Mouse (Mus musculus) c-Kit-positive CD71-positive TER-119-negative erythroid progenitor cells, embryonic 14.5 days (primary cell): ENCODE measurements around the gene Olfr547.
"Not testable (repeated sequence)": the region's sequence is repeated elsewhere in the genome, so short reads cannot be mapped to it uniquely, and the experiment has no call there.

Experiments used
- DNase-seq: peaks from one replicate; pipeline ENCODE4 v3.0.0-alpha.2; 2013; ENCODE audit warnings: low read depth

Gene Olfr547

GRCm38 (mm10) chr7:102534449-102534848, at the start of gene Olfr547:
TSS of gene Olfr547 (plus strand) at chr7:102534749.
- no peak for DNase-seq

GRCm38 (mm10) chr7:102484766-102485165, 49.8 kb upstream of the Olfr547 start:
- not testable (repeated sequence) for DNase-seq

DNA sequence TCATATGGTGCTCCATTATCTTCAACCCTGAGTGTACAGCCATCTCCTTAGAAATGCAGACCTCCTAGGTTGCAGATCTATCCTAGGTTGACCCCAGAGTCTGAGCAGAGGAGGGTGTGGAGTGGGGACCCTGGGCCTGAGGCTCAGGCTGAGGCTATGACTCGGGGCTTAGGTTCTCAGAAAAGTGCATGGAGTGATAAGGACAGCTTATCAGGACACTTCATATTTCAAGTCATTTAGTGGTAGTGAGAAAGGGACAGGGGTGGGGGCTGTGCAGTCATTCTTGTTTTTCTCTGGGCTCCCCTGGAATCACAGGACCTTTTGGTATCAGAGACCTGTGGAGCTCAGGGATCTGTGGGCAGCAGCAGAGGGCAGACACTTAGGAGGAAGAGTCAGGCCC, 48.4 kb upstream of the Olfr547 start:
- DNase-seq: no peak

GRCm38 (mm10) chr7:102488161-102488560, 46.4 kb upstream of the Olfr547 start, which contains the start of gene Olfr544:
TSS of gene Olfr544 (minus strand) at chr7:102488313.
- DNase-seq: no peak

GRCm38 (mm10) chr7:102494416-102494815, 40.1 kb upstream of the Olfr547 start:
- DNase-seq: not testable (repeated sequence)

DNA sequence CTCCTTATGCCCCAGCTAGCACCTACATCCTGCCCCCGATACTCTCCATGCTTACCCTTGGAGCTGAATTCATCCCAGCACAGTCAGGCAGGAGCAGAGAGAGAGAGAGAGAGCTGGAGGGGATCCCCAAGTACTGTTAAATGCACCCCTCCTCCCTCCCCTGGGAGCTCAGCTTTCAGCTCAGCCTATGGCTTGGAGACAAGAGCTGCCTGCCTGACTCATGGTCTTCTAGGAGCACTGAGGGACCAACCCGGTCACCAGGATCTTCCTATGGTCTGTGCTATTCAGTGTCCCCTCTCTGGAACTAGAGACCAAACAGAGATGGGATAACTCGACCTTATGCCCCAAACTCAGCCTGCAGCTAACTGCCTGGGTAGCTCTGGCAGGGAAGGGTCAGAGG, 35.1 kb upstream of the Olfr547 start, which contains the start of gene Olfr545:
Gene Olfr545 (minus strand): TSS at position 101 of the 400 bp plus-strand sequence.
- no peak for DNase-seq

- no peak for DNase-seq
Measured at GRCm38 (mm10) chr7:102501986-102502385, 32.6 kb upstream of the Olfr547 start.

GRCm38 (mm10) chr7:102506848-102507247, 27.7 kb upstream of the Olfr547 start:
- DNase-seq: peak; percentile 47

DNA sequence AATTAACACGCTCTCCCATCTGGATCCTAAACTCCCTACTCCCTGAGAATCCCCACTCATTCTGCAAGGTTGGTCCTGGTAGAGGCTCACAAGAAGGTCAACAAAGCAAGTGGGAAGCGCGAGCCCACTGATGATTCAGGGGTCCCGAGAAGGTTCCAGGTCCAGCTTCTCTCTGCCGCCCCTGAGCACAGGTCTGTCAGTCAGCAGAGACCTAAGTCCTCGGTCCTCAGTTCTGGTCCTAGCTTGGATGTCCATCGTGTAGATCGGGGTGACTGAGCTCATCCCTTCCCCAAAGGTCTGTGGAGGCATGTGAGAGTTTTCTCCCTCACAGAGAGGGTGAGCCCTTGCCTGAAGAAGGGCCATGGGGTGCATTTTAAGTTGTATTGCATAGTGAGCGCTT, 26.5 kb upstream of the Olfr547 start:
- no peak for DNase-seq

- no peak for DNase-seq
Measured at GRCm38 (mm10) chr7:102508666-102509065, 25.9 kb upstream of the Olfr547 start.

GRCm38 (mm10) chr7:102509726-102510125, 24.8 kb upstream of the Olfr547 start:
- DNase-seq: no peak

DNA sequence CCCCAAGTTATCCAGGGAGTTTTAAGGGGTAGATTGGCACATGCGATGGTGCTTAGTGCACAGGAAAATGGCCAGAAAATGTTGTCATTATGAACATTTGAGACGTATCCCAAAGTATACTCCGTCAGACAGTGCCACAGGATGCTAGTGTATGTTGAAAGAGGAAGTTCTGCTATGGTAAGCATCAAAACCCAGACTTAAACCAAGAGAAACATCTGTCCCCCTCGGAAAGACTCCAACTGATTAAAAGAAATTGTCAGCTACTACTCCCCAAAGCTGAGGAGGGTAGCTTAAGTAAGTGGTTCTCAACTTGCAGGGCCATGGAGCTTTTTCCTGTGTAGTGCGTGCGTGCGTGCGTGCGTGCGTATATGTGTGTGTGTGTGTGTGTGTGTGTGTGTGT, 22.6 kb upstream of the Olfr547 start:
- no peak for DNase-seq

DNA sequence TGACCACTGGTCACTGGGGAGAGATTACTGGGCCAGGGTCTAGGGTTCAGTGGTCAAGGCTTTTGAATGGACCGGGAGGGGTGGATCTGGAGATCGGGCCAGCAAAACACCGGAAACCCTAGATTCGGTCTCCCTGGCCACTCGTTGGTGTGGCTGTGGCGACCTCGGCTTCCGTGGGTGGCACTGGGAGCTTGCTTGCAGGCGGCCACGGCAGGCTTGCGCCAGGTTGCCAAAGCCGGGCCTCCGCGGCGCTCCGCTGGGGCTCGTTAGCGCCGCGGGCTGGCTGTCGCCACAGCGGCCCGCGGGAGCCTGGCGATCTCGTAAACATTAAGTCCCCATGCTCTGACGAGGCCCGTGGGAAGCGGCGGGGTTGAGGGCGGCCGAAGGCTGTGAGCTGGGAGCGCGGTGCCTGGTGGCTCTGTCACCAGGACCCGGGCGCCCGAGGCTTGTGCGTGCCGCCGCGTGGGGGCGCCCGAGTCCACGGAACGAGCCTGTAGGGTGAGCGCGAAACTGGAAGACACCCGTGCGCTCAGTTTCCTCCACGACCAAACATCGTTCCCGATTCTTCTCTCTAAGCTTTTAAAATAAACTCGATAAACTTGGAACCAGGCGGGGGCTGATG, 21.6 kb upstream of the Olfr547 start:
- DNase-seq: peak; percentile 51

DNA sequence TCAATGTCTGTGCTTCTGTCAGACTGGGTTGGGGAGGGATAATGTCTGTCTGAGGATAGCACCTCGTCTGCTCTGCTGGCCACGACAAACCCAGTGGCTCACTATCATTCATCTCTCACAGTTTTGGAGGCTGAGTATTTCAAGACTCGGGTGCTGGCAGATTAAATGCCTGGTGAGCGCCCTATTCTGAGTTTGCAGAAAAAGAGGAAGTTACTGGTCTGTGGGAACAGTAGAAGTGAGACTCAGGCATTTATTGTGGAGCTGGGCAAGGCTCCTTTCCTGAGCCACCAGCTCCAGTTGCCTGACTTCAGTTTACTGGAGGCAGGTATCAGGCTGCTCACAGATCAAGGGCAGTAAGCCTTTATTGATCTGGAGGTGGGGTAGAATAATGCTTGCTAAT, 20.4 kb upstream of the Olfr547 start:
- DNase-seq: no peak

GRCm38 (mm10) chr7:102516261-102517050, 18.1 kb upstream of the Olfr547 start:
- DNase-seq: no peak

- DNase-seq: no peak
Measured at GRCm38 (mm10) chr7:102517051-102517335, 17.6 kb upstream of the Olfr547 start.

GRCm38 (mm10) chr7:102529052-102529451, 5.5 kb upstream of the Olfr547 start:
- no peak for DNase-seq

- no peak for DNase-seq
Measured at GRCm38 (mm10) chr7:102540596-102540995, 6.0 kb downstream of the Olfr547 start, which contains the start of gene Olfr548-ps1. TSS of gene Olfr548-ps1 (plus strand) at chr7:102540896.

DNA sequence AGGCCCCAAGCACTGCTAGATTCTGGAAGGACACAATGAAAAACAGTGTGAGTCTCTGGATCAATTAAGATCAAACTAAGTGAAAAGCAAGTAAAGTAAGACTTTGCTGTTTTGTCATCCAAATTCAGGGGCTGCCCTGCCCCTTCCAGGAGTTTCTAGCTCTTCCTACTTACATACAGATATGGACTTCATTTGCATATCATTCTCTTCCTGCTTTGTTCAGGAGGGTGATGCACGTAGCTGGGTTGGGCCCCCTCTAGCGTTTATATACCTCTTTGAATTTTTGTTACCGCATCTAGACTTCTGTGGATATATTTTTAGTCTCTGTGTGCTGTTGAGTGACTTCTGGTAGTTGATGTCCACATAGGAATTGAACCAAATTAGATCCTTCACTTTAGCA, 6.7 kb downstream of the Olfr547 start:
- DNase-seq: no peak

- no peak for DNase-seq
Measured at GRCm38 (mm10) chr7:102549570-102549969, 15.0 kb downstream of the Olfr547 start, which contains the start of gene Olfr549. TSS of gene Olfr549 (plus strand) at chr7:102549870.

- DNase-seq: no peak
Measured at GRCm38 (mm10) chr7:102553279-102553678, 18.7 kb downstream of the Olfr547 start.

GRCm38 (mm10) chr7:102564999-102565997, 30.7 kb downstream of the Olfr547 start, which contains the start of gene Trim21:
TSS of gene Trim21 (minus strand) at chr7:102565486.
- peak; percentile 88 for DNase-seq
